Mouse (Mus musculus): Measurements from ENCODE around the gene Hoxa13. TPM values are rescaled to one million over a fixed set of nuclear protein-coding genes. Genes with fewer than 3 reads are reported as not detected.

Hoxa13 gene
- polyA plus RNA-seq (2017; shearing (Covaris generic)) = not detected

DNA sequence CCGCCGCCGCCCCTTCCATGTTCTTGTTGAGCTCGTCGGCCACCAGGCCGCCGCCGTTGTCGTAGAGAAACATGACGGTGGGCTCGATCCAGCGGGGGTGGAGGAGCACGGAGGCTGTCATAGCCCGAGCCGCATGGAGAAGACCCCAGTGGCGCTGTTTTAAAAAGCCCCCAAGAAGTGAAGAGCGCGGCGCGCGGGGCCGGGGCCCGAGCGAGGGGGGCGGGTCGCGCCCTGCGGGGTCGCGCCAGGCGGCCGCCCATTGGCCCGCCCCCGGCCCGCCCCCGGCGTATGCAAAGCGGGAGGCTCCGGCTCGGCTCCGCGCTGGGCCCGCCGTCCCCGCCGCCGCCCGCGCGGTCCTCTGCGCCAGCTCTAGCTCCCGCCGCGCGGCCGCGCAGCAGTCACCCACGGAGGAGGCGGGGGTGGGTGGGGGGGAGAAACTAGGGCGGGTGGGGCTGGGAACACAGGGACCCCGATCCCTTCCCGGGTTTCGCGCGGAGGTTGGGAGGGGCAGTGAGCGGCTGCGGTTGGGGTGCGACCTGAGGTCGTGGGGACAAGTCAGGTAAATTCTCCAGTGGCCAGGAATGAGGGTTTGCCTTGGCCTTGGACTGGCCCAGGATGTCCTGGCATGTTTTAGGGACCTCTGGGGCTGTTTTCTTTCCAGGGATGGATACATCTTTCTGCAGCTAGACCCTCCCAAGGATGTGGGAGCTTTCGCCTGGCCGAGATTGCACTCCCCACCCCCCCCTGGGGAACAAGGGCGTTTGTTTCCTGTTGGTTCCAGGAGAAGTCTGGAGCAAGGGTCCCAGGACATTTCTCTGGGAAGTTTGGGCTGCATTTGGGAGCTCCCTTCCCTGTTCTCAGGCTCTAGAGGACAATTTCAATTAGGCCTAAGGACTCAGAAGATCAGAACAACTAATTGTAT is at the start of gene Hoxa13:
TSS of gene Hoxa13 (minus strand) at position 227 of the 922 bp plus-strand sequence.

GRCm38 (mm10) chr6:52245757-52246142 is 14.9 kb downstream of the Hoxa13 start, which contains the start of gene Hoxa11:
Hoxa11 (minus strand) TSS chr6:52245810.

DNA sequence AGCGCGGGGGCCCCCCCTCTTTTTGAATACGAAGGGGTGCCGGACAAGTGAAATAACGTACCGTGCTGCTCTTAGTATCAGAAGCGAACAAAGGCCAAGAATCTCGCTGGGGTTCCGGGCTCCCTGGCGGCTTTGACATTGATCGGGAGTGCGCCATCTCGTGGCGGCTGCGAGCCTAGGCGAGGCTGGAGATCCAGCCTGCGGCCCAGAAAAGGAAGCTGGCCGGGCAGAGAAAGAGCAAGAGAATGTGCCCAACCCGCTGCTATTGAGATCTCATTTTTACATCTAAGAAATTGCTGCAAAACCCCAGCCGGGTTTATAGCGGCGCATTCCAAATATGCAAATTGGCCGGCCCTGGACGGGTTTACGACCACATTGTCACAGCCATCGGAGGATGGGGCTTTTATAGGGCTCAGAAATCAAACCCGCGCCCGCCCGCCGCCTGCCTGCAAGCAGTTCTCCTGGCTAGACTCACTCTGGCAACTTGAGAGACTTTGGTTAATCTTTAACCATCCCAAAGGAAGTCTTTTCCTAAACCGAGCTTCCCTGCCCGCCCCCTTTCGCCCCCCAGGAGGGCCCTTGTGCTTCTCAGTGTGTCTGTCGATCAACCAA is 20.2 kb downstream of the Hoxa13 start, which contains the start of gene Hoxa10:
TSS of gene Hoxa10 (minus strand) at position 466 of the 612 bp plus-strand sequence.

GRCm38 (mm10) chr6:52230516-52231165 is 30.0 kb downstream of the Hoxa13 start, which contains the start of gene Hoxa9:
Hoxa9 (minus strand) TSS chr6:52231089.

GRCm38 (mm10) chr6:52221337-52221992 is 39.2 kb downstream of the Hoxa13 start, which contains the start of gene Hoxa7:
Hoxa7 (minus strand) TSS chr6:52221854.

GRCm38 (mm10) chr6:52213119-52213986 is 47.3 kb downstream of the Hoxa13 start, which contains the start of the genes Hoxa3 and Gm28308:
Hoxa3 (minus strand) TSS chr6:52213336.
Gm28308 (minus strand) TSS chr6:52213339.

GRCm38 (mm10) chr6:52208072-52208867 is 52.4 kb downstream of the Hoxa13 start, which contains the start of gene Hoxa6:
Hoxa6 (minus strand) TSS chr6:52208722.

Other genes starting within 250 kb of the Hoxa13 start
- 32.2 TPM for gene Skap2, start 248.3 kb downstream of the Hoxa13 start, polyA plus RNA-seq (2017; shearing (Covaris generic))
- not detected for gene Hoxa1, start 102.6 kb downstream of the Hoxa13 start, polyA plus RNA-seq (2017; shearing (Covaris generic))
- gene Hoxa2, start 96.0 kb downstream of the Hoxa13 start, polyA plus RNA-seq (2017; shearing (Covaris generic)) = not detected
- gene 5730596B20Rik, start 83.4 kb downstream of the Hoxa13 start, polyA plus RNA-seq (2017; shearing (Covaris generic)) = not detected
- not detected for gene Hoxa4, start 69.1 kb downstream of the Hoxa13 start, polyA plus RNA-seq (2017; shearing (Covaris generic))
- not detected for gene Hoxa5, start 56.3 kb downstream of the Hoxa13 start, polyA plus RNA-seq (2017; shearing (Covaris generic))
- gene Hoxa6, start 52.2 kb downstream of the Hoxa13 start, polyA plus RNA-seq (2017; shearing (Covaris generic)) = not detected
- gene Hoxa3, start 47.5 kb downstream of the Hoxa13 start, polyA plus RNA-seq (2017; shearing (Covaris generic)) = not detected
- gene Gm28308, start 47.5 kb downstream of the Hoxa13 start, polyA plus RNA-seq (2017; shearing (Covaris generic)) = not detected
- gene Hoxa7, start 39.0 kb downstream of the Hoxa13 start, polyA plus RNA-seq (2017; shearing (Covaris generic)) = 0.33 TPM
- gene Hoxa9, start 29.8 kb downstream of the Hoxa13 start, polyA plus RNA-seq (2017; shearing (Covaris generic)) = 0.12 TPM
- not detected for gene Hoxa10, start 20.0 kb downstream of the Hoxa13 start, polyA plus RNA-seq (2017; shearing (Covaris generic))
- not detected for gene Hoxa11, start 15.1 kb downstream of the Hoxa13 start, polyA plus RNA-seq (2017; shearing (Covaris generic))
- gene Evx1, start 52.6 kb upstream of the Hoxa13 start, polyA plus RNA-seq (2017; shearing (Covaris generic)) = not detected

Measured in inflammation-experienced regulatory T-cells, adult 16 weeks (primary cell).